In genomic region chr7:127744366-127745045, GRCm38 (mm10) we compare ENCODE assay signal across 8 mouse cellular contexts. TPM values are rescaled to one million over a fixed set of nuclear protein-coding genes. Genes with fewer than 3 reads are reported as not detected.
DNase-seq lines count a peak whose midpoint lies in the region; ATAC-seq lines count a peak whose summit lies in the region.

Gene Fbxl19 (plus strand): TSS chr7:127744543.

- no peak for ATAC-seq in hindbrain, embryonic 13.5 days (ENCODE audit: low FRiP score)

- peak within 1 kb of the TSS; percentile 98 for H3K4me3 ChIP-seq in hindbrain, embryonic 13.5 days

- peak within 1 kb of the TSS; percentile 89 for H3K27ac ChIP-seq in hindbrain, embryonic 13.5 days

- DNase-seq in Muller cell, postnatal 12 days (ENCODE audit: inconsistent ontology term), result peak; percentile 86
- DNase-seq in cerebellum, adult 9-10 months, result peak; percentile 86
- DNase-seq in frontal cortex, postnatal 14 days (ENCODE audit: low spot score in 2 of 2), result peak; percentile 69 to 75
- peak; percentile 63 to 76 for DNase-seq in layer of hippocampus, postnatal 14 days (ENCODE audit: low spot score in 2 of 2)
- DNase-seq in lung, postnatal 10 days, result peak; percentile 89
- DNase-seq in right cerebral cortex, postnatal 10 days (ENCODE audit: low spot score in 2 of 2), result peak; percentile 86 to 88
- DNase-seq in urinary bladder, postnatal 36 days (ENCODE audit: low spot score in 2 of 2), result peak; percentile 61 to 70

- H3K9me3 ChIP-seq in hindbrain, embryonic 13.5 days, result no peaks in the 10 kb centered on the region

- H3K9ac ChIP-seq in hindbrain, embryonic 13.5 days, result peak within 1 kb of the TSS; percentile 64

- H3K27me3 ChIP-seq in hindbrain, embryonic 13.5 days, result no peaks in the 10 kb centered on the region

- peaks cover 15% of the 10 kb centered on the region for H3K36me3 ChIP-seq in hindbrain, embryonic 13.5 days

- under 1% methylated on average over 26 of the region's 26 CpGs for WGBS in hindbrain, embryonic 13.5 days

- H3K4me2 ChIP-seq in hindbrain, embryonic 13.5 days, result peak within 1 kb of the TSS; percentile 92

- peaks cover 27% of the 10 kb centered on the region for H3K4me1 ChIP-seq in hindbrain, embryonic 13.5 days (replicated peaks)

RNA-seq across cellular contexts. Expression of gene Fbxl19, which starts in this region (rescaled TPM):
- polyA plus RNA-seq in hindbrain, embryonic 13.5 days (2015; fragmentation: Nextera tagmentation; extraction: Ambion mirVana), result 9.0 and 9.3 TPM in 2 replicates
- 10 to 100 TPM; 73.0 to 73.5 TPM for total RNA-seq in layer of hippocampus, postnatal 14 days (2021)
